Mouse (Mus musculus): ENCODE data around the gene Olfr224. TPM values are rescaled to one million over a fixed set of nuclear protein-coding genes. Genes with fewer than 3 reads are reported as not detected.

The Olfr224 gene
- polyA plus RNA-seq, 1 experiment, result not detected

Other genes with a start within 250 kb of the Olfr224 start
- gene Zfp672, start 240.2 kb downstream of the Olfr224 start, polyA plus RNA-seq (2012; rRNA removed), result 17.5 and 17.8 TPM in 2 replicates
- 14.9 and 22.7 TPM in 2 replicates for gene Sh3bp5l, start 239.8 kb downstream of the Olfr224 start, polyA plus RNA-seq (2012; rRNA removed)
- gene Lypd8, start 191.5 kb downstream of the Olfr224 start, polyA plus RNA-seq (2012; rRNA removed), result 1,520 and 2,382 TPM in 2 replicates
- 0.63 and 1.0 TPM in 2 replicates for gene 1810065E05Rik, start 149.4 kb downstream of the Olfr224 start, polyA plus RNA-seq (2012; rRNA removed)
- not detected in 2 replicates for gene Gm12253, start 138.0 kb downstream of the Olfr224 start, polyA plus RNA-seq (2012; rRNA removed)
- gene Lypd9, start 117.6 kb downstream of the Olfr224 start, polyA plus RNA-seq (2012; rRNA removed), result not detected in 2 replicates
- gene Olfr30, start 108.3 kb downstream of the Olfr224 start, polyA plus RNA-seq (2012; rRNA removed), result not detected in 2 replicates
- gene Olfr332, start 78.0 kb downstream of the Olfr224 start, polyA plus RNA-seq (2012; rRNA removed), result not detected in 2 replicates
- not detected in 2 replicates for gene Olfr331, start 68.0 kb downstream of the Olfr224 start, polyA plus RNA-seq (2012; rRNA removed)
- not detected in 2 replicates for gene Olfr330, start 35.7 kb downstream of the Olfr224 start, polyA plus RNA-seq (2012; rRNA removed)
- gene Olfr329-ps, start 24.1 kb downstream of the Olfr224 start, polyA plus RNA-seq (2012; rRNA removed), result not detected in 2 replicates
- gene Olfr328, start 14.9 kb downstream of the Olfr224 start, polyA plus RNA-seq (2012; rRNA removed), result not detected in 2 replicates
- not detected in 2 replicates for gene Olfr325, start 7.2 kb upstream of the Olfr224 start, polyA plus RNA-seq (2012; rRNA removed)
- not detected in 2 replicates for gene Olfr324, start 24.6 kb upstream of the Olfr224 start, polyA plus RNA-seq (2012; rRNA removed)
- gene 2210407C18Rik, start 45.5 kb upstream of the Olfr224 start, polyA plus RNA-seq (2012; rRNA removed), result 32.8 and 181 TPM in 2 replicates
- not detected in 2 replicates for gene Olfr323, start 59.9 kb upstream of the Olfr224 start, polyA plus RNA-seq (2012; rRNA removed)
- 0.05 TPM in 1 of 2 replicates, not detected in the other for gene Trim58, start 69.9 kb upstream of the Olfr224 start, polyA plus RNA-seq (2012; rRNA removed)
- gene Olfr322, start 88.2 kb upstream of the Olfr224 start, polyA plus RNA-seq (2012; rRNA removed), result not detected in 2 replicates
- gene Olfr320, start 110.5 kb upstream of the Olfr224 start, polyA plus RNA-seq (2012; rRNA removed), result not detected in 2 replicates
- gene Olfr319, start 128.6 kb upstream of the Olfr224 start, polyA plus RNA-seq (2012; rRNA removed), result not detected in 2 replicates
- not detected in 2 replicates for gene Olfr318, start 153.5 kb upstream of the Olfr224 start, polyA plus RNA-seq (2012; rRNA removed)
- not detected in 2 replicates for gene Olfr317, start 168.7 kb upstream of the Olfr224 start, polyA plus RNA-seq (2012; rRNA removed)
- not detected in 2 replicates for gene Olfr316, start 182.2 kb upstream of the Olfr224 start, polyA plus RNA-seq (2012; rRNA removed)
- gene Olfr315, start 202.6 kb upstream of the Olfr224 start, polyA plus RNA-seq (2012; rRNA removed), result not detected in 2 replicates
- not detected in 2 replicates for gene Olfr314, start 212.4 kb upstream of the Olfr224 start, polyA plus RNA-seq (2012; rRNA removed)
- 1.6 and 3.0 TPM in 2 replicates for gene Fam183b, start 231.4 kb upstream of the Olfr224 start, polyA plus RNA-seq (2012; rRNA removed)
- gene Olfr313, start 244.4 kb upstream of the Olfr224 start, polyA plus RNA-seq (2012; rRNA removed), result not detected in 2 replicates